Mouse (Mus musculus) R1 (cell line): ENCODE results near the gene Unc13b.
A peak's percentile ranks its signal among the peaks of the same experiment; 100 is the strongest.
"Not testable (repeated sequence)": the region's sequence is repeated elsewhere in the genome, so short reads cannot be mapped to it uniquely, and the experiment has no call there.

Experiments used
- DNase-seq: peaks from one replicate; pipeline ENCODE4 v3.0.0-alpha.2; 2018; ENCODE audit warnings: low read depth, low spot score

The Unc13b gene

GRCm38 (mm10) chr4:43091183-43091582 lies 32.4 kb downstream of the Unc13b start:
- no peak for DNase-seq

GRCm38 (mm10) chr4:43113491-43113890 lies 54.7 kb downstream of the Unc13b start:
- DNase-seq: no peak

- no peak for DNase-seq
Observed at GRCm38 (mm10) chr4:43114512-43114911, 55.8 kb downstream of the Unc13b start.

GRCm38 (mm10) chr4:43114946-43115345 lies 56.2 kb downstream of the Unc13b start:
- peak; percentile 36 for DNase-seq

GRCm38 (mm10) chr4:43116249-43116648 lies 57.5 kb downstream of the Unc13b start:
- no peak for DNase-seq

- DNase-seq: no peak
Observed at GRCm38 (mm10) chr4:43129750-43130149, 71.0 kb downstream of the Unc13b start.

GRCm38 (mm10) chr4:43142610-43143009 lies 83.9 kb downstream of the Unc13b start:
- DNase-seq: no peak

GRCm38 (mm10) chr4:43152413-43152812 lies 93.7 kb downstream of the Unc13b start:
- DNase-seq: not testable (repeated sequence)

- DNase-seq: no peak
Observed at GRCm38 (mm10) chr4:43160045-43160444, 101.3 kb downstream of the Unc13b start.

GRCm38 (mm10) chr4:43161124-43161657 lies 102.4 kb downstream of the Unc13b start:
- DNase-seq: no peak

GRCm38 (mm10) chr4:43163205-43163604 lies 104.5 kb downstream of the Unc13b start:
- no peak for DNase-seq

- no peak for DNase-seq
Observed at GRCm38 (mm10) chr4:43165403-43166005, 106.8 kb downstream of the Unc13b start.

GRCm38 (mm10) chr4:43170028-43170427 lies 111.3 kb downstream of the Unc13b start:
- DNase-seq: no peak

- DNase-seq: no peak
Observed at GRCm38 (mm10) chr4:43177126-43177525, 118.4 kb downstream of the Unc13b start.

GRCm38 (mm10) chr4:43182474-43183168 lies 123.9 kb downstream of the Unc13b start:
- DNase-seq: no peak

GRCm38 (mm10) chr4:43187439-43187838 lies 128.7 kb downstream of the Unc13b start:
- DNase-seq: no peak

GRCm38 (mm10) chr4:43189381-43189780 lies 130.6 kb downstream of the Unc13b start:
- no peak for DNase-seq

GRCm38 (mm10) chr4:43204946-43205345 lies 146.2 kb downstream of the Unc13b start:
- DNase-seq: no peak

- no peak for DNase-seq
Observed at GRCm38 (mm10) chr4:43205571-43205970, 146.8 kb downstream of the Unc13b start.

- DNase-seq: no peak
Observed at GRCm38 (mm10) chr4:43206989-43207388, 148.2 kb downstream of the Unc13b start.

GRCm38 (mm10) chr4:43209081-43209579 lies 150.4 kb downstream of the Unc13b start:
- DNase-seq: peak; percentile 50

GRCm38 (mm10) chr4:43209673-43210072 lies 150.9 kb downstream of the Unc13b start:
- no peak for DNase-seq

GRCm38 (mm10) chr4:43216491-43216890 lies 157.7 kb downstream of the Unc13b start:
- no peak for DNase-seq
